Mouse (Mus musculus): ENCODE data around the gene Gm9507. TPM values are rescaled to one million over a fixed set of nuclear protein-coding genes. Genes with fewer than 3 reads are reported as not detected.
"Not testable (repeated sequence)": the region's sequence is repeated elsewhere in the genome, so short reads cannot be mapped to it uniquely, and the experiment has no call there.

Gene Gm9507
- polyA plus RNA-seq, 1 experiment from 2014 or later: not detected

GRCm38 (mm10) chr10:77788621-77789020, 23.0 kb downstream of the Gm9507 start:
- no peak overlapping the region for H3K4me2 ChIP-seq (ENCODE audit: low read depth)
- no peak overlapping the region for H3K27ac ChIP-seq (ENCODE audit: low read depth, low read length)
- no peaks in the 10 kb centered on the region for H3K27me3 ChIP-seq (ENCODE audit: control insufficient read depth, insufficient read depth, low read length)
- H3K9me3 ChIP-seq (ENCODE audit: control insufficient read depth, low read length): no peaks in the 10 kb centered on the region
- H3K4me3 ChIP-seq (ENCODE audit: low read depth, low read length): no peak overlapping the region
- H3K36me3 ChIP-seq (ENCODE audit: control insufficient read depth, insufficient read depth, low read length): no peaks in the 10 kb centered on the region
- WGBS: 76% methylated on average over 2 of the region's 2 CpGs
- no peak for ATAC-seq (ENCODE audit: insufficient read depth, low FRiP score, low TSS enrichment)
- no peak overlapping the region for H3K9ac ChIP-seq (ENCODE audit: low read length)
- H3K4me1 ChIP-seq (ENCODE audit: control insufficient read depth, insufficient read depth, low read length): no peaks in the 10 kb centered on the region
- no peak for DNase-seq (ENCODE audit: low spot score)

- 63% methylated on average over 1 of the region's 1 CpGs for WGBS
- peak; percentile 9 for DNase-seq (ENCODE audit: low spot score)
- H3K9ac ChIP-seq (ENCODE audit: low read length); H3K4me3 ChIP-seq (ENCODE audit: low read depth, low read length); H3K9me3 ChIP-seq (ENCODE audit: control insufficient read depth, low read length); ATAC-seq (ENCODE audit: insufficient read depth, low FRiP score, low TSS enrichment); H3K4me1 ChIP-seq (ENCODE audit: control insufficient read depth, insufficient read depth, low read length); H3K4me2 ChIP-seq (ENCODE audit: low read depth); H3K36me3 ChIP-seq (ENCODE audit: control insufficient read depth, insufficient read depth, low read length); H3K27ac ChIP-seq (ENCODE audit: low read depth, low read length); H3K27me3 ChIP-seq (ENCODE audit: control insufficient read depth, insufficient read depth, low read length): not testable (repeated sequence)
Observed at GRCm38 (mm10) chr10:77787876-77788275, 23.8 kb downstream of the Gm9507 start, which contains the start of gene Gm7137. Gene Gm7137 (minus strand): TSS chr10:77788200.

GRCm38 (mm10) chr10:77783396-77783795, 28.2 kb downstream of the Gm9507 start:
- H3K9me3 ChIP-seq (ENCODE audit: control insufficient read depth, low read length); H3K4me2 ChIP-seq (ENCODE audit: low read depth); H3K4me1 ChIP-seq (ENCODE audit: control insufficient read depth, insufficient read depth, low read length); DNase-seq (ENCODE audit: low spot score); H3K27ac ChIP-seq (ENCODE audit: low read depth, low read length); H3K27me3 ChIP-seq (ENCODE audit: control insufficient read depth, insufficient read depth, low read length); ATAC-seq (ENCODE audit: insufficient read depth, low FRiP score, low TSS enrichment); H3K4me3 ChIP-seq (ENCODE audit: low read depth, low read length); H3K9ac ChIP-seq (ENCODE audit: low read length); H3K36me3 ChIP-seq (ENCODE audit: control insufficient read depth, insufficient read depth, low read length): not testable (repeated sequence)
- WGBS: 81% methylated on average over 1 of the region's 3 CpGs

GRCm38 (mm10) chr10:77782442-77782841, 29.2 kb downstream of the Gm9507 start, which contains the start of gene Gm3250:
Gene Gm3250 (minus strand): TSS chr10:77782542.
- H3K27me3 ChIP-seq (ENCODE audit: control insufficient read depth, insufficient read depth, low read length); H3K4me1 ChIP-seq (ENCODE audit: control insufficient read depth, insufficient read depth, low read length); H3K36me3 ChIP-seq (ENCODE audit: control insufficient read depth, insufficient read depth, low read length); DNase-seq (ENCODE audit: low spot score); H3K9ac ChIP-seq (ENCODE audit: low read length); H3K4me3 ChIP-seq (ENCODE audit: low read depth, low read length); H3K9me3 ChIP-seq (ENCODE audit: control insufficient read depth, low read length); H3K4me2 ChIP-seq (ENCODE audit: low read depth); ATAC-seq (ENCODE audit: insufficient read depth, low FRiP score, low TSS enrichment); H3K27ac ChIP-seq (ENCODE audit: low read depth, low read length): not testable (repeated sequence)
- 80% methylated on average over 1 of the region's 1 CpGs for WGBS

- ATAC-seq (ENCODE audit: insufficient read depth, low FRiP score, low TSS enrichment); DNase-seq (ENCODE audit: low spot score); H3K36me3 ChIP-seq (ENCODE audit: control insufficient read depth, insufficient read depth, low read length); H3K27ac ChIP-seq (ENCODE audit: low read depth, low read length); H3K4me1 ChIP-seq (ENCODE audit: control insufficient read depth, insufficient read depth, low read length); H3K4me2 ChIP-seq (ENCODE audit: low read depth); H3K9me3 ChIP-seq (ENCODE audit: control insufficient read depth, low read length); H3K9ac ChIP-seq (ENCODE audit: low read length); H3K27me3 ChIP-seq (ENCODE audit: control insufficient read depth, insufficient read depth, low read length); H3K4me3 ChIP-seq (ENCODE audit: low read depth, low read length): not testable (repeated sequence)
- WGBS: 44% methylated on average over 1 of the region's 1 CpGs
Observed at GRCm38 (mm10) chr10:77776844-77777243, 34.8 kb downstream of the Gm9507 start, which contains the start of gene Gm7138. Gene Gm7138 (minus strand): TSS chr10:77776944.

GRCm38 (mm10) chr10:77772142-77772541, 39.5 kb downstream of the Gm9507 start:
- ATAC-seq (ENCODE audit: insufficient read depth, low FRiP score, low TSS enrichment); H3K27me3 ChIP-seq (ENCODE audit: control insufficient read depth, insufficient read depth, low read length); H3K4me2 ChIP-seq (ENCODE audit: low read depth); H3K9me3 ChIP-seq (ENCODE audit: control insufficient read depth, low read length); H3K27ac ChIP-seq (ENCODE audit: low read depth, low read length); H3K36me3 ChIP-seq (ENCODE audit: control insufficient read depth, insufficient read depth, low read length); H3K4me3 ChIP-seq (ENCODE audit: low read depth, low read length); H3K9ac ChIP-seq (ENCODE audit: low read length); DNase-seq (ENCODE audit: low spot score); H3K4me1 ChIP-seq (ENCODE audit: control insufficient read depth, insufficient read depth, low read length): not testable (repeated sequence)
- 100% methylated on average over 1 of the region's 3 CpGs for WGBS

- not testable (repeated sequence) for H3K9ac ChIP-seq (ENCODE audit: low read length); DNase-seq (ENCODE audit: low spot score); H3K27ac ChIP-seq (ENCODE audit: low read depth, low read length); H3K36me3 ChIP-seq (ENCODE audit: control insufficient read depth, insufficient read depth, low read length); H3K27me3 ChIP-seq (ENCODE audit: control insufficient read depth, insufficient read depth, low read length); H3K9me3 ChIP-seq (ENCODE audit: control insufficient read depth, low read length); ATAC-seq (ENCODE audit: insufficient read depth, low FRiP score, low TSS enrichment); H3K4me1 ChIP-seq (ENCODE audit: control insufficient read depth, insufficient read depth, low read length); H3K4me2 ChIP-seq (ENCODE audit: low read depth); H3K4me3 ChIP-seq (ENCODE audit: low read depth, low read length)
- WGBS: 86% methylated on average over 1 of the region's 1 CpGs
Observed at GRCm38 (mm10) chr10:77771225-77771624, 40.4 kb downstream of the Gm9507 start, which contains the start of gene Gm3238. Gene Gm3238 (minus strand): TSS chr10:77771325.

GRCm38 (mm10) chr10:77769727-77770126, 41.9 kb downstream of the Gm9507 start:
- Histone ChIP-seq H3K27ac (ENCODE audit: low read depth, low read length) (no peak overlapping the region), H3K27me3 (ENCODE audit: control insufficient read depth, insufficient read depth, low read length) (no peaks in the 10 kb centered on the region), H3K4me1 (ENCODE audit: control insufficient read depth, insufficient read depth, low read length) (no peaks in the 10 kb centered on the region), H3K4me3 (ENCODE audit: low read depth, low read length) (no peak overlapping the region), H3K4me2 (ENCODE audit: low read depth) (no peak overlapping the region), H3K36me3 (ENCODE audit: control insufficient read depth, insufficient read depth, low read length) (no peaks in the 10 kb centered on the region), H3K9ac (ENCODE audit: low read length) (no peak overlapping the region), H3K9me3 (ENCODE audit: control insufficient read depth, low read length) (no peaks in the 10 kb centered on the region)
- 90% methylated on average over 1 of the region's 1 CpGs for WGBS
- DNase-seq (ENCODE audit: low spot score) (no peak), ATAC-seq (ENCODE audit: insufficient read depth, low FRiP score, low TSS enrichment) (no peak)

Data from neural tube, embryonic 11.5 days (tissue).